Mouse (Mus musculus) myocyte (in vitro differentiated cells): ENCODE results near the gene 1600002K03Rik. TPM values are rescaled to one million over a fixed set of nuclear protein-coding genes. Genes with fewer than 3 reads are reported as not detected.

Experiments used
- H3K27me3 ChIP-seq: one replicate; pipeline ENCODE4 v1.6.1; 2011; ENCODE audit not compliant: control insufficient read depth, insufficient read depth, insufficient read length
- H3K36me3 ChIP-seq: one replicate; pipeline ENCODE4 v1.6.1; 2011; ENCODE audit not compliant: control insufficient read depth, insufficient read depth
- H3K4me2 ChIP-seq: one replicate; pipeline ENCODE4 v1.6.1; 2011; ENCODE audit warnings: low read depth, control low read depth
- H3K4me3 ChIP-seq: one replicate; pipeline ENCODE4 v1.5.1; 2011; ENCODE audit warnings: mild to moderate bottlenecking, control low read depth, moderate library complexity
- H3K79me2 ChIP-seq: one replicate; pipeline ENCODE4 v1.6.1; 2011; ENCODE audit not compliant: control insufficient read depth, insufficient read depth
- H3ac ChIP-seq: one replicate; pipeline ENCODE4 v1.6.1; 2011; ENCODE audit not compliant: control insufficient read depth, insufficient read length
- CEBPB ChIP-seq: IDR thresholded peaks from 2 replicates; pipeline ENCODE4 v1.6.1; 2011; ENCODE audit warnings: mild to moderate bottlenecking, moderate library complexity; ENCODE audit not compliant: poor library complexity, insufficient read depth, severe bottlenecking
- E2F4 ChIP-seq: IDR thresholded peaks from one replicate; pipeline ENCODE4 v1.6.1; 2011; ENCODE audit warnings: mild to moderate bottlenecking, control low read depth, moderate library complexity; ENCODE audit not compliant: insufficient read depth
- MAX ChIP-seq: IDR thresholded peaks from one replicate; pipeline ENCODE4 v1.6.1; 2011; ENCODE audit warnings: low read depth, mild to moderate bottlenecking, control low read depth
- MYOD1 ChIP-seq, 3 experiments: IDR thresholded peaks; one replicate each; pipeline ENCODE4 v1.6.1; 2011; ENCODE audit warnings: control low read depth in 2 of 3, low read depth in 2 of 3, mild to moderate bottlenecking in 2 of 3, moderate library complexity in 1 of 3; ENCODE audit not compliant: insufficient read length in 2 of 3, control insufficient read depth in 1 of 3
- MYOG ChIP-seq, 3 experiments: IDR thresholded peaks; one replicate each; pipeline ENCODE4 v1.6.1; 2011; ENCODE audit warnings: control low read depth in 2 of 3, low read depth in 2 of 3, mild to moderate bottlenecking in 2 of 3; ENCODE audit not compliant: insufficient read length in 2 of 3, control insufficient read depth in 1 of 3, insufficient read depth in 1 of 3
- POLR2A ChIP-seq: IDR thresholded peaks from one replicate; pipeline ENCODE4 v1.6.1; 2011; ENCODE audit warnings: low read depth, mild to moderate bottlenecking, control low read depth, moderate library complexity; ENCODE audit not compliant: insufficient read length
- POLR2AphosphoS2 ChIP-seq: IDR thresholded peaks from one replicate; pipeline ENCODE4 v1.6.1; 2011; ENCODE audit warnings: low read depth, control low read depth; ENCODE audit not compliant: insufficient read length
- REST ChIP-seq: IDR thresholded peaks from one replicate; pipeline ENCODE4 v1.6.1; 2011; ENCODE audit warnings: mild to moderate bottlenecking, control low read depth, moderate library complexity; ENCODE audit not compliant: insufficient read depth, insufficient read length
- SRF ChIP-seq: IDR thresholded peaks from one replicate; pipeline ENCODE4 v1.6.1; 2011; ENCODE audit warnings: low read depth; ENCODE audit not compliant: control insufficient read depth, insufficient read length
- TCF12 ChIP-seq: IDR thresholded peaks from one replicate; pipeline ENCODE4 v1.6.1; 2011; ENCODE audit warnings: mild to moderate bottlenecking, control low read depth; ENCODE audit not compliant: poor library complexity, insufficient read depth, severe bottlenecking
- TCF3 ChIP-seq: IDR thresholded peaks from one replicate; pipeline ENCODE4 v1.6.1; 2011; ENCODE audit warnings: low read depth, control low read depth; ENCODE audit not compliant: insufficient read length
- USF1 ChIP-seq: IDR thresholded peaks from one replicate; pipeline ENCODE4 v1.6.1; 2011; ENCODE audit warnings: low read depth, mild to moderate bottlenecking, control low read depth, moderate library complexity
- polyA plus RNA-seq: library from polyadenylated mRNA; unstranded; fragments of >200 nt; fragmentation: generic; extraction: Trizol; gene quantifications from one replicate; pipeline ENCODE4 v1.2.1, GENCODE M21; 2012; ENCODE audit warnings: missing spikeins

The 1600002K03Rik gene
- polyA plus RNA-seq, 1 experiment: 23.5 TPM

GRCm38 (mm10) chr10:80157141-80157929, 15.4 kb upstream of the 1600002K03Rik start:
- Histone ChIP-seq H3K4me2 (peak overlapping the region; percentile 13), H3K36me3 (peaks cover 39% of the 10 kb centered on the region), H3ac (no peak overlapping the region), H3K79me2 (peaks cover 30% of the 10 kb centered on the region), H3K27me3 (no peaks in the 10 kb centered on the region), H3K4me3 (no peak overlapping the region)
- TF ChIP-seq REST: no peak
- no peak for TF ChIP-seq E2F4
- no peak for TF ChIP-seq MAX
- TF ChIP-seq SRF: no peak
- peak in 2 of 3 experiments; percentile 24 to 27 for TF ChIP-seq MYOD1 (IDR thresholded peaks at IDR 0.05; ENCODE audit: control insufficient read depth in 1 of 3, insufficient read length in 2 of 3, low read depth in 2 of 3)
- no peak for TF ChIP-seq CEBPB
- TF ChIP-seq USF1: no peak
- peak; percentile 70 for TF ChIP-seq POLR2AphosphoS2
- peak in 1 of 3 experiments; percentile 3 for TF ChIP-seq MYOG (IDR thresholded peaks at IDR 0.05; ENCODE audit: control insufficient read depth in 1 of 3, insufficient read depth in 1 of 3, insufficient read length in 2 of 3, low read depth in 2 of 3)
- TF ChIP-seq POLR2A: peak; percentile 8
- TF ChIP-seq TCF3: no peak
- TF ChIP-seq TCF12: no peak

DNA sequence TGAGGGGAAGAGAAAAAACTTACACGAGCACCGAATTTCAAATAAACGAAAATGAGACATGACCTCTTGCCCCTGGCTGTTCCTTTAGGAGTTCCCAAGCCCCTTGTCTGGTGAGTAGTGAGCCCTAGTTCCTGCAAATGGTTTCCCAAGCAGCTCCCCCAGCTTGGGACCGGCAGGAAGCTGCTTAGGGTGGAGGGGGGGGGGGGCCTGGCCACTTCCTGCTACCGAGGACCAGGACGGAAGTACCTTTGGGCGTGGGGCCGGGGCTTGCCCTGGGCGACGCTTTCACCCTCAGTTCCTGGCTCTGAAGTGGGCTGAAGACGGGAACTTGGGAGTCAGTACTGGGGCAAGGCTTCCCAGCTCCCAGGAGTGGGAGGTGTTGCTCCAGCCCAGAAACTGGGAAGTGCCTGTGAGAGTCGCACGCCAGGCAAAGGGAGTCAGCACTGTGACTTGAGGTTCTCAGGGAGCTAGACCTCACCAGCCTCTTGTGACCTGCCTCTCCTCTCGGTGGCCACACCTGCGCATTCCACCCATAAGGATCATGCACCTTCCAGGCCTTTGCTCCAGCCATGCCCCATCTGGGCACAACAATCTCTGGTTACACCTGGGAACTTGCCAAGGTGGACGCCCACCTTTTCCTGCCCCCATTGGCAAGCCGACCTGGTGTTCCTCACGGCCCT, 14.3 kb upstream of the 1600002K03Rik start:
- Histone ChIP-seq H3K36me3 (peaks cover 36% of the 10 kb centered on the region), H3K4me2 (peak overlapping the region; percentile 97), H3K4me3 (peak overlapping the region; percentile 20), H3ac (no peak overlapping the region), H3K79me2 (peaks cover 19% of the 10 kb centered on the region), H3K27me3 (no peaks in the 10 kb centered on the region)
- peak; percentile 15 for TF ChIP-seq SRF
- no peak for TF ChIP-seq MAX
- TF ChIP-seq CEBPB: no peak
- no peak for TF ChIP-seq USF1
- peak in 2 of 3 experiments; percentile 7 to 22 for TF ChIP-seq MYOD1 (IDR thresholded peaks at IDR 0.05; ENCODE audit: control insufficient read depth in 1 of 3, insufficient read length in 2 of 3, low read depth in 2 of 3)
- peak; percentile 98 for TF ChIP-seq POLR2AphosphoS2
- no peak for TF ChIP-seq TCF3
- TF ChIP-seq REST: no peak
- TF ChIP-seq TCF12: no peak
- no peak for TF ChIP-seq MYOG (IDR thresholded peaks at IDR 0.05; ENCODE audit: control insufficient read depth in 1 of 3, insufficient read depth in 1 of 3, insufficient read length in 2 of 3, low read depth in 2 of 3)
- TF ChIP-seq POLR2A: peak; percentile 71

DNA sequence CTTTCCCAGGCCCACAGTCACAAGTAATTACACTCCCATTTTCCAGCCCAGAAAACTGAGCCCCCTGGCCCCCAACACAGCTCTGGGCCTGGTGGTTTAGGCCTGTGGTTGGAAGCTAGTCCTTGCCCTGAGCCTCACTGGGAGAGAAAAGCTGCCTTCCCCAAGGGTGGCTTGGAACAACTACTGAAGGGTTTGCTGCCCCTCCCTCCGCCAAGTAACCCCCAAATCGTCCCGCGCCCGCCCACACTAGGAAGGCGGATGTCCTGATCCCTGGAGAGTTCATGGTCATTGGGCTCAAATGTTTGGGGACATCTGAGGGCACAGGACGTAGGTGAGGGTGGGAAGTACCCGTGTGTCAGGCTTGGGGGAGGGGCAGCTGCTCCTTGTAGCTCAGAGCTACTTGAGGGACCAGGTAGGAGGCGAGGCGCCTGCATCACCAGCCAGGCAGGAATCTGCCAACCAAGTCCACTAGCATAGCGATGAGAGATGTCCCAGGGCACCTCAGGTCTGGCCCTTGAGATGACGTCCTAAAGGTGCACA, 13.7 kb upstream of the 1600002K03Rik start:
- no peaks in the 10 kb centered on the region for H3K27me3 ChIP-seq
- peak overlapping the region; percentile 97 for H3K4me2 ChIP-seq
- H3K36me3 ChIP-seq: peaks cover 34% of the 10 kb centered on the region
- no peak overlapping the region for H3ac ChIP-seq
- H3K79me2 ChIP-seq: peaks cover 13% of the 10 kb centered on the region
- H3K4me3 ChIP-seq: peak overlapping the region; percentile 20
- no peak for TF ChIP-seq MAX
- no peak for TF ChIP-seq POLR2A
- no peak for TF ChIP-seq CEBPB
- TF ChIP-seq POLR2AphosphoS2: peak; percentile 82
- no peak for TF ChIP-seq TCF3
- no peak for TF ChIP-seq USF1
- peak in 1 of 3 experiments; percentile 11 for TF ChIP-seq MYOD1 (IDR thresholded peaks at IDR 0.05; ENCODE audit: control insufficient read depth in 1 of 3, insufficient read length in 2 of 3, low read depth in 2 of 3)
- peak in 1 of 3 experiments; percentile 3 for TF ChIP-seq MYOG (IDR thresholded peaks at IDR 0.05; ENCODE audit: control insufficient read depth in 1 of 3, insufficient read depth in 1 of 3, insufficient read length in 2 of 3, low read depth in 2 of 3)

GRCm38 (mm10) chr10:80159561-80160454, 12.9 kb upstream of the 1600002K03Rik start:
- Histone ChIP-seq H3K27me3 (no peaks in the 10 kb centered on the region), H3ac (no peak overlapping the region), H3K4me3 (peak overlapping the region; percentile 20), H3K79me2 (peaks cover 6% of the 10 kb centered on the region), H3K36me3 (peaks cover 27% of the 10 kb centered on the region), H3K4me2 (peak overlapping the region; percentile 97)
- TF ChIP-seq E2F4 (no peak), POLR2A (peak; percentile 62), TCF3 (peak; percentile 20), TCF12 (no peak), MYOD1 (IDR thresholded peaks at IDR 0.05; ENCODE audit: control insufficient read depth in 1 of 3, insufficient read length in 2 of 3, low read depth in 2 of 3) (peak in 2 of 3 experiments; percentile 41 to 86), MAX (no peak), USF1 (no peak), POLR2AphosphoS2 (peak; percentile 48), MYOG (IDR thresholded peaks at IDR 0.05; ENCODE audit: control insufficient read depth in 1 of 3, insufficient read depth in 1 of 3, insufficient read length in 2 of 3, low read depth in 2 of 3) (peak in 2 of 3 experiments; percentile 34 to 46), CEBPB (no peak), SRF (peak; percentile 87), REST (no peak)
